Mouse (Mus musculus): ENCODE data around the gene Sstr3. TPM values are rescaled to one million over a fixed set of nuclear protein-coding genes. Genes with fewer than 3 reads are reported as not detected.
A peak's percentile ranks its signal among the peaks of the same experiment; 100 is the strongest.

Sstr3 gene
- polyA plus RNA-seq, 1 experiment = not detected

DNA sequence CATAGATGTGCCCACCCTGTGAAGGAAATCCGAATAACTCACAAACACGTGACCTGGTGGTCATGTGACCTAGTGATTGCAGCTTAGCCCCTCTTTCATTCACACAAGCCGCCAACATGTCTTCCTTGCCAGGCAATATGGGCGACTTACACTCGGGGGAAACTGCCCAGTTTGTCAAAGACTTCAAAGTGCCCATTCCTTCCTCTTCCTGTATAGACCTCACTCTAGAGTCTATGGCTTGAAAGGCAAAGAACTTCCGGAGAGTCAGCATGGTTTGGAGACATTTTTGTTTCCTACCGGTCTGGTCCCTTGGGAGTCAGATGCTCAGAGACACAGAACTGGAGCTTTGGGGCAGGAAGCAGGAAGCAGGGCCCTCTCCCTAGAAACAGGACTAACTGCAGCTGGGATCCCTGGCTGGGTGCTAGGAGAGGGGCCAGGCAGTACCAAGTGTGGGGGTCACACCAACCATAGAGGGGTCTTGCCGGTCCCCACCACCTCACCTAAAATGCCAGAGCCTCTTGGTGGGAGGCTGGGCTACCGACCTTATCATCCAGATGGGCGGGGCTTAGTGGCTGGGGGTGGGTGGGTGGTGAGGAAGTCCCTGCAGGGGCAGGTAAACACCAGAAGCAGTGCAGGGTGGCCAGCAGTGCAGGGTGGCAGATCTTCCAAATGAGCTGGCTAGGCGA is 15.6 kb downstream of the Sstr3 start:
- no peak overlapping the region for H3K27ac ChIP-seq (ENCODE audit: insufficient read depth, low read depth, low read length)
- 43% methylated on average over 11 of the region's 11 CpGs for WGBS
- no peak for TF ChIP-seq CTCF (IDR thresholded peaks at IDR 0.05; ENCODE audit: insufficient read depth, low read depth, low read length)
- no peak for TF ChIP-seq POLR2A (IDR thresholded peaks at IDR 0.05; ENCODE audit: insufficient read depth, low read depth, low read length)
- peak overlapping the region; percentile 37 for H3K4me3 ChIP-seq (ENCODE audit: insufficient read depth, low read depth, low read length)
- peaks cover 30% of the 10 kb centered on the region for H3K4me1 ChIP-seq (ENCODE audit: control insufficient read depth, insufficient read depth, low read length)

DNA sequence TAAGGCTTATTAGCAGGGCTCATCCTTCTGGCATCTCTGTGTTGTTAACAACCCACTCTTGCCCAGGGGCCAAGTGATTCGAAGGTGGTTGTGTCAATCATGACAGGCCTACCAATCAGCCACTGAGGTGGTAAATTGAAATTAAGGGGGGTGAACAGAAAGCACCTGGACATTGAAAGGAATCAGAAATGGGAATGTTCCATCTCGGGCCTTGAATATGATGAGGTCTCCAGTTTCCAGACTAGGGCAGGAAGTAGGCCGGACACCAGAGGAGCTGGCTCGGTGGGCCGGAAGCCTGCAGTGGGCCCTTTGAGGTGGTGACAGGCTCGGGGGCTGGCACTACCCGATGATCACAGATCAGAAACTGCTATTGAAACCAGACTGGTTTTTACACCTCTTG is 16.5 kb downstream of the Sstr3 start:
- Histone ChIP-seq H3K4me1 (ENCODE audit: control insufficient read depth, insufficient read depth, low read length) (peaks cover 30% of the 10 kb centered on the region), H3K27ac (ENCODE audit: insufficient read depth, low read depth, low read length) (no peak overlapping the region), H3K4me3 (ENCODE audit: insufficient read depth, low read depth, low read length) (no peak overlapping the region)
- TF ChIP-seq CTCF (IDR thresholded peaks at IDR 0.05; ENCODE audit: insufficient read depth, low read depth, low read length) (no peak), POLR2A (IDR thresholded peaks at IDR 0.05; ENCODE audit: insufficient read depth, low read depth, low read length) (no peak)
- 77% methylated on average over 7 of the region's 7 CpGs for WGBS

DNA sequence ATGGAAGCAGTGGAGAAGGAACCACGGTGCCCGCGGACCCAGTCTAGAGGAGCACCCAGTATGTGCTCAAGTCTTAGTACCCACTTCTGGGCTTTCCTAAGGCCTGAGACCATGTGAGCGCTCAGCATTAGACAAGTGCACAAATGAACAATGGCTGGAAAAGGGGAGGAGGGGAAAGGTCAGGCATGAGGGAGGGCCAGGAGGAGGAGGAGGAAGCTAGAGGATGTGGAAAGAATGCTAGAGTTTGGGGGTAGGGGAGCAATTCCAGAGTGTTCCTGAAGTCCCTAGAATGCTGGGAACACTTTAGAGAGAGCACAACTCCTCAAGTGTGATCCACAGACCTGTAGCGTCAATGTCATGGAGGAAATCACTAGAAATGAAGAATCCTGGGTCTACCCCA is 20.3 kb downstream of the Sstr3 start:
- H3K4me3 ChIP-seq (ENCODE audit: insufficient read depth, low read depth, low read length) = no peak overlapping the region
- H3K27ac ChIP-seq (ENCODE audit: insufficient read depth, low read depth, low read length) = no peak overlapping the region
- no peak for TF ChIP-seq POLR2A (IDR thresholded peaks at IDR 0.05; ENCODE audit: insufficient read depth, low read depth, low read length)
- 96% methylated on average over 5 of the region's 5 CpGs for WGBS
- H3K4me1 ChIP-seq (ENCODE audit: control insufficient read depth, insufficient read depth, low read length) = peaks cover 8% of the 10 kb centered on the region

DNA sequence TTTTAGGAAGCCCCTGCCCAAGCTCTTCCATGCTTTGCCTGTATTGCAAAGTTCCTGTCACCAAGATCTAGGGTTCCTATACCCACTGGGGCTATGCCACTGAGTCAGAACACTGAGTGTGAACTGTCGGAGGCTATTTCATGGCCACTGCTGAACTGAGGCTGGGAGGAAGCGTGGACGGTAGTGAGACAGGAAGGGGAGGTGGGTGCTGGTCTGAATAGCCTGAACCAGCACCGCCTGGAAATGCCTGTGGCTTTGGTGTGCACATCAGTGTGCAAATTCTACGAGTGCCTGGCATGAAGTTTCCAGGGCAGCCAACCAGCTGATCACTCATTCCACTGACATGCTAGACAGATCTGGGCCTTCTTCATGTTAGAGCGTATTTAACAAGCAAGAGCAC is 22.6 kb downstream of the Sstr3 start:
- no peak overlapping the region for H3K27ac ChIP-seq (ENCODE audit: insufficient read depth, low read depth, low read length)
- peaks cover 4% of the 10 kb centered on the region for H3K4me1 ChIP-seq (ENCODE audit: control insufficient read depth, insufficient read depth, low read length)
- no peak for TF ChIP-seq POLR2A (IDR thresholded peaks at IDR 0.05; ENCODE audit: insufficient read depth, low read depth, low read length)
- TF ChIP-seq CTCF (IDR thresholded peaks at IDR 0.05; ENCODE audit: insufficient read depth, low read depth, low read length) = no peak
- H3K4me3 ChIP-seq (ENCODE audit: insufficient read depth, low read depth, low read length) = no peak overlapping the region
- 87% methylated on average over 6 of the region's 6 CpGs for WGBS

DNA sequence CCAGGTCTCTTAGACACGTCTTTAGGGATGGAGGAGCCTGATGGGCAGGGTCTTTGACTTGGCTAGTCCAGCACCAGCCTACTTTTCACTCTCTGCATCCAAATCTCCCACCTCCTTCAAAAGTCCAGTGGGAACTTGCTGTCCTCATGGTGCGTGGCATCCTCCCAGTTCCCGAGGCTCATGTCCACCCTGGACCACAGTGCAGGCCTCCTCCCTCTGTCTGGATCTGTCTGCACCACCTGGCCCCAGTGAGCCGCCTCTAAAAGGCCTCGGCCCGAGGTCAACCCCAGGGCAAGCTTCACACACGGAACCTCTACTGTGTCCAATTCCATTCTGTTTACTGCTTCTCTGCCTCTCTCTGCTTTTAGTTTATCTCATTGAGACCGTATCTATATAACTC is 23.2 kb downstream of the Sstr3 start:
- 86% methylated on average over 8 of the region's 8 CpGs for WGBS
- TF ChIP-seq CTCF (IDR thresholded peaks at IDR 0.05; ENCODE audit: insufficient read depth, low read depth, low read length) = no peak
- no peak for TF ChIP-seq POLR2A (IDR thresholded peaks at IDR 0.05; ENCODE audit: insufficient read depth, low read depth, low read length)

DNA sequence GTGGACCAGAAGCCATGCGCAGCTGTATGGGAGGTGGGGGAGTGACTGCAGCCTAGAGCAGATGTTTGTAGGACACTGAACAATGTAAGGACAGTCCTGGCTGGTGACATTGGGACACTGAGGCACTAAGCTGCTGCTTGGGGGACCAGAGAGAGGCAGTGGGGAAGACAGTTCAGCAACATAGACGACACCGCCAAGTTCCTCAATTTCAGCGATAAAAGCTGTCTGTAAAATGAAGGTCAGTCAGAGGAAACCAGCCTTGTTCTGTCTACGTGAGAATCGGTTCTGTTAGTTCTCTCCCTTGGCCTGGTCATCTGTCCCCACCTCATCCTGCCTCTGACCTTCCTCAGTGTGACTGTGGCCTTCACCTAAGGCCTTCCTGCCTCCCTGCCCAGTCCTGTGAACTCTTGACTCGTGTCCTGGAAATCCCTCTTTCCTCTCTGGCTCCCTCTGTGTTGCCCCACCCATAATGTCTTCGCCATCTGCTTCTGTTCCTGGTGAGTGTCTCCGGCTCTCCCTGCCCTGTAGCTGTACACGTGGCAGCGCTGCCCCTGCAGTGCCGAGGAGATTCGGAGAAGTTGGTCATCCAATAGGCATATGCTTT is 24.3 kb downstream of the Sstr3 start:
- 77% methylated on average over 13 of the region's 13 CpGs for WGBS
- TF ChIP-seq POLR2A (IDR thresholded peaks at IDR 0.05; ENCODE audit: insufficient read depth, low read depth, low read length) = no peak
- TF ChIP-seq CTCF (IDR thresholded peaks at IDR 0.05; ENCODE audit: insufficient read depth, low read depth, low read length) = no peak
- Histone ChIP-seq H3K27ac (ENCODE audit: insufficient read depth, low read depth, low read length) (no peak overlapping the region), H3K4me1 (ENCODE audit: control insufficient read depth, insufficient read depth, low read length) (peaks cover 4% of the 10 kb centered on the region), H3K4me3 (ENCODE audit: insufficient read depth, low read depth, low read length) (no peak overlapping the region)

More for the DNA sequence above, 23.2 kb downstream of the Sstr3 start:
- Histone ChIP-seq H3K27ac (ENCODE audit: insufficient read depth, low read depth, low read length) (no peak overlapping the region), H3K4me1 (ENCODE audit: control insufficient read depth, insufficient read depth, low read length) (peaks cover 4% of the 10 kb centered on the region), H3K4me3 (ENCODE audit: insufficient read depth, low read depth, low read length) (no peak overlapping the region)

DNA sequence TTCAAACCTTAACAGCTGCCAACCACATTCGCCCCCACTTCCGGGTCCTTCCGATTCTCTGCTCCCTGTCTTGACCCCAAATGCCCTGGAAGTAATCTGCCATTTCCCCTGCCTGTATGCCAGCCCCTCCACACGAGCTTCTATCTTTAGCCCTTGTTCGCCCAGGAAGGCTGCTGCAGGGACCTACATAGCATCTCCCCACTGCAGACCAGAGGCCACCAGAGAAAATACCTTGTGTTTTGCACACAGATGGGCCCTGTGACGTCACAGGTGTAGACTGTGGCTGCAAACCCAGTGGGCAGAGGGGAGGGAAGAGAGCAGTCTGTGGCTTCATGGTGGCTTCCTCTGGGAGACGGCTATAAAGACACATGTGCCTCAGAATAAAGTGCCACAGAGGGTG is 26.3 kb downstream of the Sstr3 start:
- Histone ChIP-seq H3K27ac (ENCODE audit: insufficient read depth, low read depth, low read length) (no peak overlapping the region), H3K4me1 (ENCODE audit: control insufficient read depth, insufficient read depth, low read length) (peaks cover 6% of the 10 kb centered on the region), H3K4me3 (ENCODE audit: insufficient read depth, low read depth, low read length) (no peak overlapping the region)
- WGBS = 59% methylated on average over 7 of the region's 7 CpGs
- TF ChIP-seq CTCF (IDR thresholded peaks at IDR 0.05; ENCODE audit: insufficient read depth, low read depth, low read length) = no peak
- TF ChIP-seq POLR2A (IDR thresholded peaks at IDR 0.05; ENCODE audit: insufficient read depth, low read depth, low read length) = no peak

DNA sequence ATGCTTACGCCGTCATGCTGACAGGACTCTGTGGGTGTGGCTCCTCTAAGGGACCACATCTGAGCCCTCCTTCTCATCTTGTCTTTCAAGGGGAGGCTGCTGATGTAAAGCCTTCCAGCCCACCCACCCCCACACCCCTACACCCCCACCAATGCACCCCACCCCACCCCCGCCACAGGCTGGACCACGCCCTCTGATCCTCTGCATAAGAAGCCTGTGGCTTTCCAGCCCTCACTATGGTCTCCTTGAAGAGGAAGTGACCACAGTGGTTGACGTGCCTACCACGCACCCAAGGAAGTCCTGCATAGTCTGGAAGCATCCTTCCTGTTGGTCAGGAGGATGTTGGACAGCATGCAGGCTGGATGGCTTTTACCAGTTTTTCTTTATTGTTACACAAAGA is 28.7 kb downstream of the Sstr3 start:
- H3K4me1 ChIP-seq (ENCODE audit: control insufficient read depth, insufficient read depth, low read length) = peaks cover 6% of the 10 kb centered on the region
- no peak overlapping the region for H3K4me3 ChIP-seq (ENCODE audit: insufficient read depth, low read depth, low read length)
- TF ChIP-seq CTCF (IDR thresholded peaks at IDR 0.05; ENCODE audit: insufficient read depth, low read depth, low read length) = no peak
- TF ChIP-seq POLR2A (IDR thresholded peaks at IDR 0.05; ENCODE audit: insufficient read depth, low read depth, low read length) = no peak
- no peak overlapping the region for H3K27ac ChIP-seq (ENCODE audit: insufficient read depth, low read depth, low read length)
- WGBS = 92% methylated on average over 6 of the region's 6 CpGs

DNA sequence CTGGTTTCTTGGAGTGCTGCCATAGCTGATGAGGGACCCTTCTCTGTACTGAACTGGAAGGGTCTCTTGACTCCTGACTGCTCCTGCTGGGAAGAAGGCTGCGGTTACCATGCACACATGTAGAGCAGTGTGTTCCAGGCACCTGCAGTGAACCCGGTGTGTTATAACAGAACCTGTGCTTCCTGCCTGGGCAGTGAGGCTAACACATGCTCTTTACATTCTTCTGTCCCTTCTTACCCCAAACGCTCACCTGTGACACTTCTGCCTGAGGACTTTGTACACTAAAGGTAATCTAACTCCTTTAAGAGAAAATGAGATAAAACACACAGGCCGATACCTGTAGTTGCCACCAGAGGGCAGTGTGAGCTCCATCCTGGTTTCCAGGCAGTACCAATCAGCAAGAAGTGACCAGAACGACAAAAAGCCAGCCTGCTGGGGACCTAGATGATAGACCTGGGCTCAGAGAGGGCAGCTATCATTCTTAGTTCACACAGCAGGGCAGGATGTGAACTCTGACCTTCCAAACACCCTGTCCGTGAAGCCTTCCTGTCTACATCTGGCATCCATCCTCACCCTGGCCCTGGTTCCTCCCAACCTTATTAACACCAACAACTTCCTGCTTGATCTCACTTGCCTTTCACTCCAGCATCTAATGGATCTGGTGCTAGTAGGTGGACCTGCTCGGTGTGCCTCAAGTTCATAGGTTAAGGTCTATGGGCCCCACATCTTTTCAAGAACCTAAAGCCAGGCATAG is 29.9 kb downstream of the Sstr3 start:
- no peak overlapping the region for H3K4me3 ChIP-seq (ENCODE audit: insufficient read depth, low read depth, low read length)
- no peak overlapping the region for H3K27ac ChIP-seq (ENCODE audit: insufficient read depth, low read depth, low read length)
- no peak; the same call in 1 of the 2 replicates for TF ChIP-seq CTCF (IDR thresholded peaks at IDR 0.05; ENCODE audit: insufficient read depth, low read depth, low read length)
- no peak for TF ChIP-seq POLR2A (IDR thresholded peaks at IDR 0.05; ENCODE audit: insufficient read depth, low read depth, low read length)
- H3K4me1 ChIP-seq (ENCODE audit: control insufficient read depth, insufficient read depth, low read length) = peaks cover 6% of the 10 kb centered on the region
- 31% methylated on average over 7 of the region's 7 CpGs for WGBS
